Mouse (Mus musculus) lung, embryonic 15.5 days (tissue): Measurements from ENCODE around the gene Adnp. TPM values are rescaled to one million over a fixed set of nuclear protein-coding genes. Genes with fewer than 3 reads are reported as not detected.
A peak's percentile ranks its signal among the peaks of the same experiment; 100 is the strongest.
"Not testable (repeated sequence)": the region's sequence is repeated elsewhere in the genome, so short reads cannot be mapped to it uniquely, and the experiment has no call there.

ENCODE experiments used
- ATAC-seq: fragments of 200-750 bp; cut with Nextera tagmentation; 2 replicates; pipeline ENCODE4 v1.8.0; 2017; ENCODE audit warnings: moderate number of reproducible peaks, borderline replicate concordance; ENCODE audit not compliant: low FRiP score, low TSS enrichment; ENCODE audit errors: extremely low read depth
- H3K27ac ChIP-seq: fragments of 300-500 bp; sonication (generic); 2 replicates; pipeline ENCODE4 v1.5.1; 2015; ENCODE audit warnings: moderate library complexity, mild to moderate bottlenecking, inconsistent platforms
- H3K27me3 ChIP-seq: fragments of 300-500 bp; sonication (generic); 2 replicates; pipeline ENCODE4 v1.6.1; 2015; ENCODE audit warnings: inconsistent platforms
- H3K36me3 ChIP-seq: fragments of 300-500 bp; sonication (generic); 2 replicates; pipeline ENCODE4 v1.6.1; 2015; ENCODE audit warnings: inconsistent platforms
- H3K4me1 ChIP-seq: fragments of 300-500 bp; sonication (generic); 2 replicates; pipeline ENCODE4 v1.6.1; 2015; ENCODE audit warnings: inconsistent platforms
- H3K4me2 ChIP-seq: fragments of 300-500 bp; sonication (generic); 2 replicates; pipeline ENCODE4 v1.6.1; 2015; ENCODE audit warnings: inconsistent platforms, mild to moderate bottlenecking, moderate library complexity
- H3K4me3 ChIP-seq: fragments of 300-500 bp; sonication (generic); 2 replicates; pipeline ENCODE4 v1.5.1; 2015; ENCODE audit warnings: mild to moderate bottlenecking, inconsistent platforms
- H3K9ac ChIP-seq: fragments of 300-500 bp; sonication (generic); 2 replicates; pipeline ENCODE4 v1.6.1; 2015; ENCODE audit warnings: inconsistent platforms
- H3K9me3 ChIP-seq: fragments of 300-500 bp; sonication (generic); 2 replicates; pipeline ENCODE4 v1.6.1; 2016; ENCODE audit warnings: inconsistent platforms
- WGBS: fragments of 180-500 bp; shearing (Covaris S2); methylation state at CpG from one replicate; pipeline ENCODE4 v1.1.7; 2015; 5-methylcytosine and 5-hydroxymethylcytosine counted together
- polyA plus RNA-seq: library from polyadenylated mRNA; unstranded; fragments of >200 nt; fragmentation: Nextera tagmentation; extraction: Ambion mirVana; gene quantifications from 2 replicates; pipeline ENCODE4 v1.2.1, GENCODE M21; 2015

Gene Adnp
- polyA plus RNA-seq, 1 experiment from 2014 or later: 9.3 TPM

GRCm38 (mm10) chr2:168167781-168168180 is 39.1 kb downstream of the Adnp start:
- Histone ChIP-seq H3K9ac (no peak overlapping the region), H3K27me3 (no peaks in the 10 kb centered on the region), H3K4me3 (no peak overlapping the region), H3K4me1 (peaks cover 40% of the 10 kb centered on the region), H3K9me3 (no peaks in the 10 kb centered on the region), H3K27ac (no peak overlapping the region; the same call in 1 of the 2 replicates), H3K4me2 (no peak overlapping the region), H3K36me3 (no peaks in the 10 kb centered on the region)
- ATAC-seq: no peak
- WGBS: 48% methylated on average over 3 of the region's 3 CpGs

- Histone ChIP-seq H3K27me3 (no peaks in the 10 kb centered on the region), H3K4me1 (peaks cover 47% of the 10 kb centered on the region), H3K4me3 (no peak overlapping the region), H3K36me3 (no peaks in the 10 kb centered on the region), H3K9ac (no peak overlapping the region), H3K9me3 (no peaks in the 10 kb centered on the region), H3K4me2 (peak overlapping the region; percentile 25), H3K27ac (0 out of 2 replicates have a peak overlapping the region, but pooled peaks have one; percentile 7)
- ATAC-seq: no peak
- 33% methylated on average over 21 of the region's 21 CpGs for WGBS
Measured at GRCm38 (mm10) chr2:168166750-168167460, 40.0 kb downstream of the Adnp start.

GRCm38 (mm10) chr2:168161978-168162377 is 44.9 kb downstream of the Adnp start:
- 8% methylated on average over 14 of the region's 14 CpGs for WGBS
- Histone ChIP-seq H3K4me3 (peak overlapping the region; percentile 21), H3K9ac (peak overlapping the region; percentile 11; the same call in 1 of the 2 replicates), H3K27ac (peak overlapping the region; percentile 88), H3K36me3 (no peaks in the 10 kb centered on the region), H3K9me3 (no peaks in the 10 kb centered on the region), H3K4me2 (peak overlapping the region; percentile 63), H3K27me3 (no peaks in the 10 kb centered on the region), H3K4me1 (peaks cover 44% of the 10 kb centered on the region)
- peak; percentile 4; the same call in 1 of the 2 replicates for ATAC-seq

GRCm38 (mm10) chr2:168161514-168161971 is 45.4 kb downstream of the Adnp start:
- Histone ChIP-seq H3K27ac (peak overlapping the region; percentile 88), H3K4me3 (peak overlapping the region; percentile 21), H3K9ac (peak overlapping the region; percentile 11; the same call in 1 of the 2 replicates), H3K4me1 (peaks cover 40% of the 10 kb centered on the region), H3K36me3 (no peaks in the 10 kb centered on the region), H3K9me3 (no peaks in the 10 kb centered on the region), H3K4me2 (peak overlapping the region; percentile 63), H3K27me3 (no peaks in the 10 kb centered on the region)
- 8% methylated on average over 11 of the region's 11 CpGs for WGBS
- ATAC-seq: peak; percentile 52

- ATAC-seq: no peak
- H3K27me3 ChIP-seq: no peaks in the 10 kb centered on the region
- H3K4me3 ChIP-seq: no peak overlapping the region
- 80% methylated on average over 9 of the region's 9 CpGs for WGBS
- no peaks in the 10 kb centered on the region for H3K9me3 ChIP-seq
- no peaks in the 10 kb centered on the region for H3K36me3 ChIP-seq
- peaks cover 40% of the 10 kb centered on the region for H3K4me1 ChIP-seq
- no peak overlapping the region for H3K9ac ChIP-seq
- no peak overlapping the region for H3K4me2 ChIP-seq
- H3K27ac ChIP-seq: peak overlapping the region; percentile 85; the same call in 1 of the 2 replicates
Measured at GRCm38 (mm10) chr2:168160370-168160930, 46.5 kb downstream of the Adnp start.

GRCm38 (mm10) chr2:168158911-168159711 is 47.8 kb downstream of the Adnp start:
- Histone ChIP-seq H3K36me3 (no peaks in the 10 kb centered on the region), H3K4me2 (peak overlapping the region; percentile 67), H3K4me3 (peak overlapping the region; percentile 30), H3K27me3 (no peaks in the 10 kb centered on the region), H3K27ac (peak overlapping the region; percentile 85), H3K9me3 (no peaks in the 10 kb centered on the region), H3K4me1 (peaks cover 52% of the 10 kb centered on the region), H3K9ac (peak overlapping the region; percentile 42)
- peak; percentile 40 for ATAC-seq
- WGBS: 3% methylated on average over 25 of the region's 25 CpGs

- not testable (repeated sequence) for H3K36me3 ChIP-seq, H3K27ac ChIP-seq, H3K27me3 ChIP-seq, H3K4me2 ChIP-seq, H3K4me3 ChIP-seq, ATAC-seq, H3K9me3 ChIP-seq, H3K9ac ChIP-seq
- WGBS: 42% methylated on average over 10 of the region's 11 CpGs
- H3K4me1 ChIP-seq: peaks cover 57% of the 10 kb centered on the region
Measured at GRCm38 (mm10) chr2:168157974-168158373, 48.9 kb downstream of the Adnp start.

GRCm38 (mm10) chr2:168156361-168156760 is 50.6 kb downstream of the Adnp start:
- H3K9ac ChIP-seq: no peak overlapping the region
- peaks cover 44% of the 10 kb centered on the region for H3K4me1 ChIP-seq
- 46% methylated on average over 14 of the region's 14 CpGs for WGBS
- H3K9me3 ChIP-seq: no peaks in the 10 kb centered on the region
- no peak overlapping the region; the same call in 1 of the 2 replicates for H3K27ac ChIP-seq
- no peak overlapping the region for H3K4me3 ChIP-seq
- no peaks in the 10 kb centered on the region for H3K36me3 ChIP-seq
- no peak for ATAC-seq
- H3K27me3 ChIP-seq: no peaks in the 10 kb centered on the region
- H3K4me2 ChIP-seq: no peak overlapping the region

- H3K4me3 ChIP-seq: no peak overlapping the region
- H3K27me3 ChIP-seq: no peaks in the 10 kb centered on the region
- H3K27ac ChIP-seq: no peak overlapping the region
- H3K9ac ChIP-seq: no peak overlapping the region
- H3K9me3 ChIP-seq: no peaks in the 10 kb centered on the region
- no peaks in the 10 kb centered on the region for H3K36me3 ChIP-seq
- 91% methylated on average over 7 of the region's 7 CpGs for WGBS
- ATAC-seq: no peak
- no peak overlapping the region for H3K4me2 ChIP-seq
- H3K4me1 ChIP-seq: peaks cover 40% of the 10 kb centered on the region
Measured at GRCm38 (mm10) chr2:168155666-168156065, 51.2 kb downstream of the Adnp start.

GRCm38 (mm10) chr2:168154090-168154881 is 52.6 kb downstream of the Adnp start:
- ATAC-seq: peak; percentile 94
- H3K9ac ChIP-seq: no peak overlapping the region
- no peaks in the 10 kb centered on the region for H3K27me3 ChIP-seq
- H3K4me3 ChIP-seq: no peak overlapping the region
- peak overlapping the region; percentile 43 for H3K4me2 ChIP-seq
- peaks cover 28% of the 10 kb centered on the region for H3K4me1 ChIP-seq
- 18% methylated on average over 14 of the region's 14 CpGs for WGBS
- peak overlapping the region; percentile 72 for H3K27ac ChIP-seq
- no peaks in the 10 kb centered on the region for H3K9me3 ChIP-seq
- no peaks in the 10 kb centered on the region for H3K36me3 ChIP-seq

- H3K36me3 ChIP-seq: no peaks in the 10 kb centered on the region
- 81% methylated on average over 8 of the region's 8 CpGs for WGBS
- H3K4me2 ChIP-seq: no peak overlapping the region
- ATAC-seq: no peak
- no peak overlapping the region for H3K4me3 ChIP-seq
- H3K27me3 ChIP-seq: no peaks in the 10 kb centered on the region
- H3K9ac ChIP-seq: no peak overlapping the region
- peaks cover 23% of the 10 kb centered on the region for H3K4me1 ChIP-seq
- no peak overlapping the region for H3K27ac ChIP-seq
- no peaks in the 10 kb centered on the region for H3K9me3 ChIP-seq
Measured at GRCm38 (mm10) chr2:168149241-168149640, 57.7 kb downstream of the Adnp start.
